Mouse (Mus musculus) small intestine, adult 2 months (tissue): ENCODE results near the gene Dab1.

ENCODE experiments used
- CTCF ChIP-seq: fragments of 200-500 bp; IDR thresholded peaks from 2 replicates; pipeline ENCODE4 v1.5.1; 2012; ENCODE audit warnings: low read depth, mild to moderate bottlenecking, control low read depth, inconsistent platforms, low read length, moderate library complexity, mixed read lengths; ENCODE audit not compliant: insufficient replicate concordance, insufficient read length; ENCODE audit errors: extremely low read depth
- POLR2A ChIP-seq: fragments of 200-500 bp; IDR thresholded peaks from 2 replicates; pipeline ENCODE4 v1.6.1; 2012; ENCODE audit warnings: low read depth, mild to moderate bottlenecking, control low read depth, inconsistent platforms, low read length, moderate library complexity

DNA sequence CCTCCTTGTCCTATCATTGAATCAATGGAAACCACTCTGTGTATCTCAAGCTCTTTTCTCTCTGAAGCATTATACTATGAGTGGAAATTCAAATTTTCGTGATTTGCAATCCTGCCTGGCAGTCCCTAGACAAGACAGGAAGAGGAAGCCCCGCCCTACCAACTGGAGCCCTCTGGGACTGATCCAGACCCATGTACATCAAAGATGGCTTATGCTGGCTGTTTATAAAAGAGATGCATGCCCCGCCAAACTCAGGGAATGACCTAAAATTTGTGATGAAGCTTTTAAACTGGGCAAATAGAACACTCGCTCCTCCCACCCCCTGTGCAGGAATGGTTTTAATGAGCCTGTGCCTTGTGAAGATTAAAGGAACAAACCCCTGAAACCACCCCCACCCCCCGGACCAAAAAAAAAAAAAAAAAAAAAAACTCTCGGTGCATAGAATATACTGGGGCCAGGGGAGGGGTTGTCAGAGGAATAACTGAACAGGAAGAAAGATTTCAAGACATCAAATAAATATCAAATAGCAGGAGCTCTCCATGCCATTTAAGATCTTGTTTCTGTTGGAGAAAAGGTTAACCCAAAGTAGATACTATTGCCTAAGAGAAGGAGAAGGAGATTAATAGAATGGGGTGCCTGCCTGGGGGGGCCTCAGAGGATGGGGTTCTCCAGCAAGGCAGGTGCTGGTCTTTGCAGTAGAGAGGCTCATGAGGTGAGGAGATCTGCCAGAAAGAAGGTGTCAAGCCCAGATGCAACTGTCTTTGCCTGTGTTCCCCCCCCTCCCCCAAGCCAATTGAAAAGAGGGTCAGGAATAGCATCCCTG, 1024.6 kb downstream of the Dab1 start:
- TF ChIP-seq CTCF: no peak
- no peak for TF ChIP-seq POLR2A
